Mouse (Mus musculus) testis, adult 2 months (tissue): ENCODE measurements around the gene Slco1c1.

ENCODE experiments used
- CTCF ChIP-seq: fragments of 200-500 bp; IDR thresholded peaks from 2 replicates; pipeline ENCODE4 v1.5.1; 2012; ENCODE audit warnings: low read depth, mild to moderate bottlenecking, inconsistent platforms, low read length, moderate library complexity; ENCODE audit not compliant: control insufficient read depth, insufficient read depth, insufficient replicate concordance
- POLR2A ChIP-seq: fragments of 200-500 bp; IDR thresholded peaks from 2 replicates; pipeline ENCODE4 v1.6.1; 2012; ENCODE audit warnings: low read depth, mild to moderate bottlenecking, inconsistent platforms, low read length, moderate library complexity; ENCODE audit not compliant: control insufficient read depth

- no peak for TF ChIP-seq POLR2A
- no peak for TF ChIP-seq CTCF
Observed at GRCm38 (mm10) chr6:141558118-141558517, 34.0 kb downstream of the Slco1c1 start.
